Mouse (Mus musculus) thymus, adult 2 months (tissue): Measurements from ENCODE around the gene Cysrt1.

Experiments
- CTCF ChIP-seq: fragments of 200-500 bp; IDR thresholded peaks from 2 replicates; pipeline ENCODE4 v1.5.1; 2012; ENCODE audit warnings: mild to moderate bottlenecking, control low read depth, low read length, moderate library complexity, borderline replicate concordance; ENCODE audit not compliant: control insufficient read depth, poor library complexity, insufficient read depth; ENCODE audit errors: extremely low read depth
- POLR2A ChIP-seq: fragments of 200-500 bp; IDR thresholded peaks from 2 replicates; pipeline ENCODE4 v1.6.1; 2012; ENCODE audit warnings: mild to moderate bottlenecking, low read length, control low read depth, moderate library complexity; ENCODE audit not compliant: control insufficient read depth, poor library complexity, insufficient read depth; ENCODE audit errors: extremely low read depth

DNA sequence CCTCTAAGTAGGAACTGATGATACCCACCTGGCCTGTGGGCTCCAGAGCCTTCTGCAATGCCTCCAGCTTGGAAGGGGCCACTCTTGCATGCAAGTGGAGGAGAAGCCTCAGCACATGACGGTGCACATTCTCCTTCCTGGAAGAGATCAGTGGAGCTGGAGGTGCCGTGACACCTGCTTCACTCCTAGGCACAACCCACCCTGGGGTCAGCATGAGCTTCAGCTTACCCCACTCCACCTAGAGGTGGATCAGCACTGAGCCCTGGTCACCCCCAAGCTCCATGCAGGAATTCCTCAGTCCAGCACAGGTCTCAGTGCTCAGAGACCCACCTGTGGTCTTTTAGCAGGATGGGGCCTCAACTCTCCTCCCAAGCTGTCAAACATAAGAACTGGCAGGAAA is 41.6 kb downstream of the Cysrt1 start:
- TF ChIP-seq POLR2A = no peak
- no peak for TF ChIP-seq CTCF
